Mouse (Mus musculus) liver, embryonic 14.5 days (tissue): Measurements from ENCODE around the gene Ddx55. TPM values are rescaled to one million over a fixed set of nuclear protein-coding genes. Genes with fewer than 3 reads are reported as not detected.
"Not testable (repeated sequence)": the region's sequence is repeated elsewhere in the genome, so short reads cannot be mapped to it uniquely, and the experiment has no call there.

Source experiments
- ATAC-seq: fragments of 200-750 bp; cut with Nextera tagmentation; 2 replicates; pipeline ENCODE4 v1.8.0; 2017; ENCODE audit warnings: moderate number of reproducible peaks, mild to moderate bottlenecking, moderate library complexity; ENCODE audit not compliant: insufficient read depth
- DNase-seq, 3 experiments: peaks; one replicate each; pipeline ENCODE4 v3.0.0-alpha.2; 2012 to 2013; ENCODE audit warnings: low read depth in 3 of 3, low spot score in 3 of 3
- H3K27ac ChIP-seq: fragments of 300-500 bp; sonication (generic); 2 replicates; pipeline ENCODE4 v1.5.1; 2014; ENCODE audit warnings: moderate library complexity, mild to moderate bottlenecking, control low read depth, inconsistent platforms
- H3K27me3 ChIP-seq: fragments of 300-500 bp; sonication (generic); 2 replicates; pipeline ENCODE4 v1.6.1; 2014; ENCODE audit warnings: mild to moderate bottlenecking, low read length, moderate library complexity; ENCODE audit not compliant: control insufficient read depth, insufficient read depth
- H3K36me3 ChIP-seq: fragments of 300-500 bp; sonication (generic); replicated peaks from 2 replicates; pipeline ENCODE4 v1.6.1; 2014; ENCODE audit warnings: low read depth; ENCODE audit not compliant: control insufficient read depth, insufficient read depth
- H3K4me1 ChIP-seq, 2 experiments: fragments of 200-500 bp in 1 of 2; fragments of 300-500 bp in 1 of 2; sonication (generic) in 1 of 2; replicated peaks; 2 replicates each; pipeline ENCODE4 v1.6.1; 2012 to 2014; ENCODE audit warnings: antibody characterized with exemption in 1 of 2, inconsistent platforms in 1 of 2, low read length in 1 of 2; ENCODE audit not compliant: control insufficient read depth in 2 of 2, insufficient read depth in 2 of 2
- H3K4me2 ChIP-seq: fragments of 300-500 bp; sonication (generic); 2 replicates; pipeline ENCODE4 v1.6.1; 2014; ENCODE audit warnings: low read depth, mild to moderate bottlenecking, control low read depth, moderate library complexity
- H3K4me3 ChIP-seq, 2 experiments: fragments of 200-500 bp in 1 of 2; fragments of 300-500 bp in 1 of 2; sonication (generic) in 1 of 2; 2 replicates each; pipeline ENCODE4 v1.5.1; 2012 to 2014; ENCODE audit warnings: low read depth in 2 of 2, low read length in 2 of 2, mild to moderate bottlenecking in 2 of 2, control low read depth in 1 of 2, inconsistent platforms in 1 of 2, moderate library complexity in 1 of 2; ENCODE audit not compliant: insufficient read depth in 1 of 2
- H3K9ac ChIP-seq: fragments of 300-500 bp; sonication (generic); replicated peaks from 2 replicates; pipeline ENCODE4 v1.6.1; 2014; ENCODE audit warnings: mild to moderate bottlenecking, control low read depth, moderate library complexity
- H3K9me3 ChIP-seq: fragments of 300-500 bp; sonication (generic); 2 replicates; pipeline ENCODE4 v1.6.1; 2016; ENCODE audit warnings: low read length, mixed read lengths; ENCODE audit not compliant: control insufficient read depth
- CTCF ChIP-seq: IDR thresholded peaks from 2 replicates; pipeline ENCODE4 v1.5.1; 2016; ENCODE audit warnings: antibody characterized with exemption, low read depth, control low read depth
- EP300 ChIP-seq: IDR thresholded peaks from 2 replicates; pipeline ENCODE4 v1.6.1; 2016; ENCODE audit warnings: antibody characterized with exemption, low read depth
- WGBS: fragments of 180-500 bp; shearing (Covaris S2); extraction: QIAGEN DNeasy Blood & Tissue Kit; methylation state at CpG from one replicate; pipeline ENCODE4 v1.1.7; 2014; ENCODE audit not compliant: insufficient replicate concordance; 5-methylcytosine and 5-hydroxymethylcytosine counted together
- polyA plus RNA-seq, 2 experiments: library from polyadenylated mRNA; depleted of rRNA in 1 of 2; stranded (reverse) in 1 of 2; unstranded in 1 of 2; fragments of >200 nt; fragmentation: Nextera tagmentation in 1 of 2; extraction: Ambion mirVana in 1 of 2; gene quantifications; 2 replicates each; pipeline versions ENCODE4 v1.2.1 to v1.2.3; 2012 to 2014

The Ddx55 gene
- polyA plus RNA-seq, 2 experiments = 4.7 to 7.1 TPM

- Histone ChIP-seq H3K4me3 (no peak overlapping the region), H3K9ac (no peak overlapping the region), H3K27ac (no peak overlapping the region), H3K27me3 (no peaks in the 10 kb centered on the region), H3K4me2 (no peak overlapping the region), H3K36me3 (peaks cover 12% of the 10 kb centered on the region), H3K4me1 (peaks cover 11 to 15% of the 10 kb centered on the region in 2 experiments), H3K9me3 (no peaks in the 10 kb centered on the region)
- TF ChIP-seq CTCF = no peak
- TF ChIP-seq EP300 = no peak
- WGBS = 42% methylated on average over 5 of the region's 5 CpGs
- DNase-seq (no peak), ATAC-seq (no peak)
These were observed 29.9 kb downstream of the Ddx55 start for GRCm38 (mm10) chr5:124582515-124582914.

- Histone ChIP-seq H3K36me3 (peaks cover 10% of the 10 kb centered on the region; the same call in 1 of the 2 replicates), H3K27ac (no peak overlapping the region), H3K4me1 (no peaks in the 10 kb centered on the region), H3K27me3 (no peaks in the 10 kb centered on the region), H3K9me3 (no peaks in the 10 kb centered on the region), H3K4me3 (no peak overlapping the region), H3K4me2 (no peak overlapping the region), H3K9ac (no peak overlapping the region)
- DNase-seq (no peak), ATAC-seq (no peak)
- TF ChIP-seq EP300 (no peak), CTCF (no peak)
- WGBS = 82% methylated on average over 3 of the region's 3 CpGs
These were observed 40.1 kb downstream of the Ddx55 start for GRCm38 (mm10) chr5:124592768-124593167.

- DNase-seq (peak; percentile 84 to 88 (median 88)), ATAC-seq (peak; percentile 94)
- Histone ChIP-seq H3K27ac (no peak overlapping the region), H3K27me3 (no peaks in the 10 kb centered on the region), H3K36me3 (no peaks in the 10 kb centered on the region), H3K4me3 (peak overlapping the region; percentile 53 to 59), H3K4me1 (peaks cover 3 to 5% of the 10 kb centered on the region in 2 experiments; a peak in 2 of 4 replicates), H3K9ac (peak overlapping the region; percentile 23; the same call in 1 of the 2 replicates), H3K4me2 (peak overlapping the region; percentile 76), H3K9me3 (no peaks in the 10 kb centered on the region)
- TF ChIP-seq CTCF (no peak), EP300 (no peak)
- 12% methylated on average over 30 of the region's 30 CpGs for WGBS
These were observed 45.8 kb downstream of the Ddx55 start for GRCm38 (mm10) chr5:124598224-124599174.

- not testable (repeated sequence) for H3K27me3 ChIP-seq, ATAC-seq, H3K36me3 ChIP-seq, H3K4me2 ChIP-seq, H3K4me3 ChIP-seq, H3K9ac ChIP-seq, H3K4me1 ChIP-seq, H3K27ac ChIP-seq, DNase-seq, H3K9me3 ChIP-seq
- 25% methylated on average over 8 of the region's 8 CpGs for WGBS
These were observed 47.1 kb downstream of the Ddx55 start for GRCm38 (mm10) chr5:124599726-124600125.

GRCm38 (mm10) chr5:124602349-124602748, 49.7 kb downstream of the Ddx55 start:
- H3K9me3 ChIP-seq = no peaks in the 10 kb centered on the region
- H3K4me1 ChIP-seq = peaks cover 3 to 9% of the 10 kb centered on the region in 2 experiments; a peak in 2 of 4 replicates
- H3K27me3 ChIP-seq = no peaks in the 10 kb centered on the region
- no peak overlapping the region for H3K4me2 ChIP-seq
- WGBS = 40% methylated on average over 5 of the region's 5 CpGs
- no peak for TF ChIP-seq EP300
- TF ChIP-seq CTCF = peak; percentile 79
- no peaks in the 10 kb centered on the region for H3K36me3 ChIP-seq
- H3K4me3 ChIP-seq = no peak overlapping the region
- H3K9ac ChIP-seq = no peak overlapping the region
- H3K27ac ChIP-seq = no peak overlapping the region
- DNase-seq (peak; percentile 37 to 52 (median 41)), ATAC-seq (no peak)
